Mouse (Mus musculus): ENCODE measurements at regions not wholly inside any gene's neighbourhood (a gene's known extent, or its start where the extent isn't known, plus 50 kb on each side); places are given as distances from the start of the nearest gene placed in this dataset.

GRCm38 (mm10) chr19:6600873-6601530 is 58.2 kb upstream of the Slc22a12 start:
- Histone ChIP-seq H3K4me1 (ENCODE audit: control insufficient read depth in 1 of 2, insufficient read depth in 2 of 2) (0 out of 4 replicates have a peak, but pooled peaks cover 0 to 5% of the 10 kb centered on the region in 2 experiments), H3K4me2 (ENCODE audit: insufficient read depth, low read depth, poor library complexity, severe bottlenecking) (no peak overlapping the region), H3K27me3 (replicated peaks) (peaks cover 3% of the 10 kb centered on the region), H3K79me2 (replicated peaks; ENCODE audit: control insufficient read depth, extremely low read depth, insufficient read depth, poor library complexity, severe bottlenecking) (no peaks in the 10 kb centered on the region), H3K4me3 (replicated peaks in 1 of 3; ENCODE audit: low read depth in 2 of 3, low read length in 2 of 3, poor library complexity in 1 of 3) (no peak overlapping the region), H3K9ac (ENCODE audit: insufficient read depth, low read depth) (no peak overlapping the region), H3K27ac (ENCODE audit: insufficient read depth, low read depth) (no peak overlapping the region), H3K36me3 (replicated peaks in 1 of 2; ENCODE audit: control insufficient read depth in 1 of 2, insufficient read depth in 1 of 2, low read length in 1 of 2) (no peaks in the 10 kb centered on the region), H3K9me3 (replicated peaks; ENCODE audit: low read length) (no peaks in the 10 kb centered on the region)
- no peak for TF ChIP-seq GABPA (IDR thresholded peaks at IDR 0.05; ENCODE audit: insufficient replicate concordance, low read depth, low read length)
- TF ChIP-seq MAFK (IDR thresholded peaks at IDR 0.05; ENCODE audit: insufficient replicate concordance, low read length): no peak
- TF ChIP-seq MEF2A (IDR thresholded peaks at IDR 0.05; ENCODE audit: borderline replicate concordance, low read depth, low read length): no peak
- TF ChIP-seq ZC3H11A (IDR thresholded peaks at IDR 0.05; ENCODE audit: low read depth, low read length): no peak
- TF ChIP-seq TCF12 (IDR thresholded peaks at IDR 0.05; ENCODE audit: low read depth, low read length): no peak
- no peak for TF ChIP-seq E2F4 (IDR thresholded peaks at IDR 0.05; ENCODE audit: insufficient replicate concordance, low read depth, low read length)
- TF ChIP-seq MAZ (IDR thresholded peaks at IDR 0.05; ENCODE audit: low read depth, low read length): no peak
- in situ Hi-C loops (cut with MboI; ENCODE audit: low pct_ligation_motif_present, low pct_unique_long_range_greater_than_20kb, low sequenced_read_pairs): no loop called here
- no peak for DNase-seq (ENCODE audit: extremely low read depth)
- dilution Hi-C loops (cut with MboI; ENCODE audit: extremely low pct_ligation_motif_present, extremely low pct_unique_long_range_greater_than_20kb, low sequenced_read_pairs): no loop called here

GRCm38 (mm10) chr19:6599281-6599680 is 56.4 kb upstream of the Slc22a12 start:
- no peaks in the 10 kb centered on the region for H3K36me3 ChIP-seq (replicated peaks in 1 of 2; ENCODE audit: control insufficient read depth in 1 of 2, insufficient read depth in 1 of 2, low read length in 1 of 2)
- DNase-seq (ENCODE audit: extremely low read depth): no peak
- in situ Hi-C loops (cut with MboI; ENCODE audit: low pct_ligation_motif_present, low pct_unique_long_range_greater_than_20kb, low sequenced_read_pairs) (no loop called here), dilution Hi-C loops (cut with MboI; ENCODE audit: extremely low pct_ligation_motif_present, extremely low pct_unique_long_range_greater_than_20kb, low sequenced_read_pairs) (no loop called here)
- H3K4me3 ChIP-seq (replicated peaks in 1 of 3; ENCODE audit: low read depth in 2 of 3, low read length in 2 of 3, poor library complexity in 1 of 3): no peak overlapping the region
- H3K4me1 ChIP-seq (ENCODE audit: control insufficient read depth in 1 of 2, insufficient read depth in 2 of 2): peaks cover 0 to 13% of the 10 kb centered on the region in 2 experiments; a peak in 1 of 4 replicates
- TF ChIP-seq ZKSCAN1 (IDR thresholded peaks at IDR 0.05; ENCODE audit: borderline replicate concordance, low read depth, low read length) (no peak), ZMIZ1 (IDR thresholded peaks at IDR 0.05; ENCODE audit: low read depth, low read length) (no peak), MAZ (IDR thresholded peaks at IDR 0.05; ENCODE audit: low read depth, low read length) (no peak), KAT2A (IDR thresholded peaks at IDR 0.05; ENCODE audit: insufficient replicate concordance, low read length) (no peak)
- peaks cover 3% of the 10 kb centered on the region for H3K27me3 ChIP-seq (replicated peaks)
- no peak overlapping the region for H3K4me2 ChIP-seq (ENCODE audit: insufficient read depth, low read depth, poor library complexity, severe bottlenecking)
- H3K27ac ChIP-seq (ENCODE audit: insufficient read depth, low read depth): no peak overlapping the region
- H3K9ac ChIP-seq (ENCODE audit: insufficient read depth, low read depth): no peak overlapping the region
- H3K79me2 ChIP-seq (replicated peaks; ENCODE audit: control insufficient read depth, extremely low read depth, insufficient read depth, poor library complexity, severe bottlenecking): no peaks in the 10 kb centered on the region
- no peaks in the 10 kb centered on the region for H3K9me3 ChIP-seq (replicated peaks; ENCODE audit: low read length)

DNA sequence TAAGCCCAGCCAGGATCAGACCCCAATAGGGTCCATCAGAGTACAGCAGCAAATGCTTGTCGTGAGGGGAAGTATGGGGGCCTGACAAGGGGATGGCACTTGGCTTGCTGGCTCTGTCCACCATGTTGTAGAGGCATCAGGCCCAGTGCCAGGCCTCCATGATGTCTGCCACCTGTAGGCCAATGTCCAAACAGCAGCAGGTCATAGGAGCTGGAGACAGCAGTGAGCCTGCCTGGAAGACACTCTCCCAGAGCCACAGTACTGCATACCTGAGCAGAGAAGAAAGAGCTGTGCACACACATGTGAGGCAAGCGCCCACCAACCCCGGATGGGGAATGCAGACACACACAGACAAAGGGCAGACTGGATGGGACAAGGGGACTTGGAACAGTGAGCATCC is 55.4 kb upstream of the Slc22a12 start:
- Histone ChIP-seq H3K9me3 (replicated peaks; ENCODE audit: low read length) (no peaks in the 10 kb centered on the region), H3K36me3 (replicated peaks in 1 of 2; ENCODE audit: control insufficient read depth in 1 of 2, insufficient read depth in 1 of 2, low read length in 1 of 2) (no peaks in the 10 kb centered on the region), H3K27me3 (replicated peaks) (peaks cover 5% of the 10 kb centered on the region), H3K4me1 (ENCODE audit: control insufficient read depth in 1 of 2, insufficient read depth in 2 of 2) (peaks cover 0 to 16% of the 10 kb centered on the region in 2 experiments; a peak in 1 of 4 replicates), H3K9ac (ENCODE audit: insufficient read depth, low read depth) (no peak overlapping the region), H3K27ac (ENCODE audit: insufficient read depth, low read depth) (no peak overlapping the region), H3K4me3 (replicated peaks in 1 of 3; ENCODE audit: low read depth in 2 of 3, low read length in 2 of 3, poor library complexity in 1 of 3) (no peak overlapping the region), H3K79me2 (replicated peaks; ENCODE audit: control insufficient read depth, extremely low read depth, insufficient read depth, poor library complexity, severe bottlenecking) (no peaks in the 10 kb centered on the region), H3K4me2 (ENCODE audit: insufficient read depth, low read depth, poor library complexity, severe bottlenecking) (no peak overlapping the region)
- no peak for TF ChIP-seq USF1 (IDR thresholded peaks at IDR 0.05; ENCODE audit: low read depth, low read length)
- TF ChIP-seq CTCF (conservative IDR thresholded peaks at IDR 0.05 in 1 of 2, IDR thresholded peaks at IDR 0.05 in 1 of 2; ENCODE audit: low read depth in 2 of 2, low read length in 2 of 2): peak in 1 of 2 experiments; percentile 53; a peak in 2 of 4 replicates
- no peak for TF ChIP-seq ELF1 (IDR thresholded peaks at IDR 0.05; ENCODE audit: low read depth, low read length)
- TF ChIP-seq JUND (conservative IDR thresholded peaks at IDR 0.05; ENCODE audit: low read depth, low read length): no peak
- no peak for TF ChIP-seq MYC (IDR thresholded peaks at IDR 0.05; ENCODE audit: low read depth, low read length)
- peak; percentile 9 for TF ChIP-seq RAD21 (IDR thresholded peaks at IDR 0.05; ENCODE audit: low read depth, low read length)
- TF ChIP-seq SMC3 (IDR thresholded peaks at IDR 0.05; ENCODE audit: low read depth, low read length): peak; percentile 39
- TF ChIP-seq GABPA (IDR thresholded peaks at IDR 0.05; ENCODE audit: insufficient replicate concordance, low read depth, low read length): no peak
- in situ Hi-C loops (cut with MboI; ENCODE audit: low pct_ligation_motif_present, low pct_unique_long_range_greater_than_20kb, low sequenced_read_pairs): no loop called here
- DNase-seq (ENCODE audit: extremely low read depth): peak; percentile 18
- dilution Hi-C loops (cut with MboI; ENCODE audit: extremely low pct_ligation_motif_present, extremely low pct_unique_long_range_greater_than_20kb, low sequenced_read_pairs): no loop called here

Measured in CH12.LX (cell line).